Mouse (Mus musculus): ENCODE measurements around the gene Lrrc4b.
A peak's percentile ranks its signal among the peaks of the same experiment; 100 is the strongest.

The Lrrc4b gene

DNA sequence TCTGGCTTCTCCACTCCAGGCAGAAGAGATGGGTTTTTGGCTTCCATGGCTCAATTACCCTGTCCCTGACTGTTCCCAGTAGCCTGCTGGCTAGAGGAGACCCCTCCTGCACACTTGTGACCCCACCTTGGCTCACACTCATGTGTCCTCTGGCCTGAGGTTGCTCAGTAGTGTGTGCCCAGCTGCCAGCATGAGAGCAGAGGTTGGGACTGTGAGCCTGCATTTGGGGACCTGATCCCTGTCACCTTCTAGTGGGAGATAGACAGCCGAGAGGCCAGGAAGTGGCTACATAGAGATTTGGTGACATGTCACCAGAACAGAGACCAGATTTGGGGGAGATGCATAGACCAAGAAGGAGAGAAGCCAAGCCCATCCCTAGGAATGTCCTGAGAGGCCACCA, 8.4 kb downstream of the Lrrc4b start:
- DNase-seq = no peak

DNA sequence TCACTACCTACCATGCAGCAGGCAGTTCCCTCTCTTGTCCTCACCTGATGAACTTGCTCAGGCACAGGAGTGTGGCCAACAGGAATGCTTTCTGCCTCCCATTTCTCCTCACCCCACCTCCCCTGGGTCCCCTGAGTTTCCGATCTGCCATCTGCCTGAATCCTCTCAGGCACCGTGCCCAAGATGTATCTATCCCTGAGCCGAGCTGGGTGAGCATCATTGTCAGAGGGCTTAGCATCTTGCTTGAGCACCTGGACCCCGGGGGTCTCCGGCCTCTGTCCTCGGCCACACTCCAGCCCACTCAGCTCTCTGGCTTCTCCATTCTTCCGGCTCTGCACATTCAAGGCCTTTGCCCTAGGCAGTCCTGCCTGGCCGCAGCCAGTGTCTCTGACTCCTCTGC, 9.1 kb downstream of the Lrrc4b start:
- DNase-seq = no peak

DNA sequence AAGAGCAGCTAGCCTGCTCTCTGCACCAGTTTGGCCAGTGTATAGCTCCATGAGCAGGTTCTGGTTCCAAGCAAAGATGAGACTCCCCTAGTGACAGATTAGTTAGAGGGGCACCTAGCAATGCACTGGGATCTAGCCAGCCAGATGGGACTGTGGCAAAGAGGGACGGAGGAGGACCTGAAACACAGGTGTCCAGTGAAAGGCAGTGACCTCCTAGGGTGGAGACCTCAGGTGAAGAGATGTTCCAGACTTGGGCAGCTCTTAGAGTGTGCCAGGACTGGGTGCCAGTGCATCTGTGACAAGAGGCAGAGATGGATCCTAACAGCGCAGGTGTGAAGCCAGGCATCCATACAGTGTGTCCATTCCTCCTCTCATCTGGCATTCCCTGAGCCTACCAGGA, 10.9 kb downstream of the Lrrc4b start:
- DNase-seq = no peak

DNA sequence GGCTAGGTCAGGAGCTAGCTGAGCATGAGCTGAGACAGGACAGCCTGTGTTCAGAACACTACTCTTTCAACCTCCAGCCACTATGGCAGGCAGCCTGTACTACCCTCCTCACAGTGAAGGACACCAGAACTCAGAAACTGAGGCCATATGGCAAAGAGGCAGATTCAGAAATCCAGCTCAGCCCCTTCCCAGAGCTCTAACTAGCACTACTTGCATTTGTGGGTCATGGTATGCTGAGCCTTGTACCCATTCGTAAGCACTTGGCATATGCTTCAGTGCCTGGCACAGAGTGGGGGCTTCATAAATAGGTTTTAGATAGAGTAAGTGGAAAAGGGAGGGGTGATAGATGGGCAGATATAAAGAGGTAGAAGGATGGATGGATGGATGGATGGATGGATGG, 11.7 kb downstream of the Lrrc4b start:
- DNase-seq = no peak

DNA sequence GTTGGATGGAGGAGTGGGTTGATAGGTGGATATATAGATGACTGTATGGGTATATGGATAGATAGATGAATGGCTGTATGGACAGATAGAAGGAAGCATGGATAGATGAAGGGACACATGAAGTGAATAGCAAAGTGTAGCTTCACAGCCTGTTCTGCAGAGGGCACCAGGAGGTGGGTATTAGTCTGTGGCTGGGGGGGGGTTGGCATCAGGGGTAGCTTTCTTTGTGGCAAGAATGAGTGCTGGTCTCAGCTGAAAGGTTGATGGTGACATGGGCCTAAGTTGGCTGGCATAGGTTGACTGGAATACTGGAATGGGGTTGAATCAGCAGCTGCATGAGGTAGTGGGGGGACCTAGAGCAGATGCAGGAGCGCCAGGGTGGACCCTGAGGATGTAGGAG, 12.4 kb downstream of the Lrrc4b start:
- no peak for DNase-seq

DNA sequence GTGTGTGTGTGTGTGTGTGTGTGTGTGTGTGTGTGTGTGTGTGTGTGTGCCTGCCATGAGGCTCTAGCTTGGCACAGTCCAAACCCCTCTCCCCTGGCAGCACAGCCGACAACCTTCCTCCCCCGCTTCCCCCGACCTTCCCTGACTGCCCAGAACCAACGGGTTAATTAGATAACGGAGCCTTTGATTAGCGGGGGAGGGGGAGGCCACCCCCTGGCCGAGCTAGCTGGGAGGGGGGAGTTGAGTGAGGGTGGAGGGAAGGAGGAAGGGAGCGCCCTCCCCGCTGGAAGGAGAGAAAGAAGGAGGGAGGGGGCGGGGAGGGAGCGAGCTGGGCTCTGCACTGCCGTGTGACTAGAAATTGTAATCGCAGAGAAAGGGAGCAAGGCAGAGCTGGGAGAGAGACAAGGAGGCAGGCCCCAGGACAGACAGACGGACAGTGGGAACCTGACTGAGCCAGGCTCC, 12.9 kb downstream of the Lrrc4b start:
- DNase-seq = peak in 1 of 2 experiments; percentile 47

DNA sequence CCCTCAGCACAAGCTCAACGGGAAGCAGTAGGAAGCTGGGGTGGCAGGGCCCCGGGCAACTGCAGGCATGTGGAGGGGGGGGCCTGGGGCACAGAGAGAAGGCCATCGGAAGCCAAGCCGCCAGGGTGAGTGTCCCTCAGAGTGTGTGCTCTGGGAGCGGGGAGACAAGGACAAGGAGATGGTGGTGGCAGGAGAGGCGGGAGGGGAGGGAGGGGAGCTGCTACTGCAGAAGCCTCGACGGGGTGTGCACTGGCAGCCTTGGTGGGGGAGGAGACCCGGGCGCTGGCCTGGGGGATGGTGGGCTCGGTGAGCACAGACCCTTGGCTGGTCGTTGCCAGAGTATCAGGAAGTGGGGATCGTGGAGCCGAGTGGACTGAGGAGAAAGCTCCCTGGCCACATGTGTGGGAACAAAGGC, 13.6 kb downstream of the Lrrc4b start:
- peak in 1 of 2 experiments; percentile 22 for DNase-seq

- DNase-seq = peak in 1 of 2 experiments; percentile 34
Observed at GRCm38 (mm10) chr7:44443268-44444173, 14.7 kb downstream of the Lrrc4b start.

DNA sequence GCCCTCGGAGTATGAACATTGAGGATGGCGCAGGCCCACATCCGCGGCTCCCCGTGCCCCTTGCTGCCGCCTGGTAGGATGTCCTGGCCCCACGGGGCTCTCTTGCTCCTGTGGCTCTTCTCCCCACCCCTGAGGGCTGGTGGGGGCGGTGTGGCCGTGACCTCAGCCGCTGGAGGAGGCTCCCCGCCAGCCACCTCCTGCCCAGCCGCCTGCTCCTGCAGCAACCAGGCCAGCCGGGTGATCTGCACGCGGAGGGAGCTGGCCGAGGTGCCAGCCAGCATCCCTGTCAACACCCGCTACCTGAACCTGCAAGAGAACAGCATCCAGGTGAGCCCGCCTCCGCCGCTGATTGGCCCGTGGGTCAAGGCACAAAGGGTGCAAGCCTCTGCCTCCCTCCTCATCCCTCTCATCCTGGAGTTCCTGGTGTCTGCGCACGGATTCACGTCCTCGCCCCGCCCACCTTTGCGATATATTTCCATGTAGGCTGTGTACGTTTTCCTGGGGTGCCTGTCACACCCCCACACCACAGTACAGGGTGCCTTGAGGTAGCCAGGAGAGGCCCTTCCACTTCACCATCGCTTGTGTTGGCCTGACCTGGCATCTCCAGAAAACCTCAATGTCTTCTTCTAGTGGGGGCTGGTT, 16.2 kb downstream of the Lrrc4b start:
- peak in 1 of 2 experiments; percentile 25 for DNase-seq

- no peak for DNase-seq
Observed at GRCm38 (mm10) chr7:44445528-44445923, 16.7 kb downstream of the Lrrc4b start.

DNA sequence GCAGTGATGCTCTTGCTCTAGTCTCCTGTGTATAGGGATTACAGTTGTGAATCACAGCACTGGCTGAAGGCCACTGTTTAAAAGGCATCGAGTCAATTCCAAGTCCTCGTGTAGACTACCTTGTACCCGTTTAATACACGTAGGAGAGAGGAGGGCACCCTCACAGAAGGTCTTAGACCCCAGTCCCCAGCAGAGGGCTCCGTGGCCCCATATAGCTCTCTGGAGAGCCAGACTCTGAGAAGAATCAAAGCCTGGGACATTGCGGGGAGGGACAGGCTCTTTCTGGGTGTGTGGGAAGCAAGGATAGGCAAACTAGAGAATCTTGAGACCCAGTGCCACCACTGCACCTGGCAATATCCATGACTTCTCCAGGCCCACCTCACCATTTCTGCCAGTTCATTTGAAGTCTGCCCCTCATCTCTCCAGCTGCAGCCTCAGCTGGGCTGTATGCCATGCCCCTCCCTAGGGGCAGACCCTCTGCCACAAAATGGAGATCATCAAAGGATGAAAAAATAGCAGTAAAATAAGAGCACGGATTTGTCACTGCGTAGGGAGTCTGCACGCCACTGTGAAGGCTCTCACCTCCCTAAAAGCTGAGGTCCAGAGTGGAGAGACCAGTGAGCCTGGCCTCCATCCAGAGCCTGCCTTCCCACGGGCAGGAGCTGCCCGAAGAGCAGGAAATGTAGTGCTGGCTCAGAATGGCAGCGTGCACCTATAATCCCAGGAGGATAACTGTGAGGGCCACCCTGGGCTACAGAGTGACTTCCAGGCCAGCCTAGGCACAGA, 17.4 kb downstream of the Lrrc4b start:
- DNase-seq = no peak

- no peak for DNase-seq
Observed at GRCm38 (mm10) chr7:44453256-44453655, 24.4 kb downstream of the Lrrc4b start.

DNA sequence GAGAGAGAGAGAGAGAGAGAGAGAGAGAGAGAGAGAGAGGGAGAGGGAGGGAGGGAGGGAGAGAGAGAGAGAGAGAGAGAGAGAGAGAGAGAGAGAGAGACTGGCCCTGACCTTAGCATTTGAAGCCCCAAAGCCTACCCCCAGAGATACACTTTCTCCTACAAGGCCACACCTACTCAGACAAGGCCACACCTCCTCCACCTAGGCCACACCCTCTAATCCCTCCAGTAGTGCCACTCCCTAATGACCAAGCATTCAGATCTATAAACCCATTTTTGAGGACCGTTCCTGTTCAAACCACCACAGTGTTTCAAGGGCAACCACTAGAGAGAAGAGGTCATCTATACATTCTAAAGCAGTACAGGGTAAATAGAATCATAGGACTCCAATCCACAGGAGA, 27.5 kb downstream of the Lrrc4b start:
- no peak for DNase-seq

DNA sequence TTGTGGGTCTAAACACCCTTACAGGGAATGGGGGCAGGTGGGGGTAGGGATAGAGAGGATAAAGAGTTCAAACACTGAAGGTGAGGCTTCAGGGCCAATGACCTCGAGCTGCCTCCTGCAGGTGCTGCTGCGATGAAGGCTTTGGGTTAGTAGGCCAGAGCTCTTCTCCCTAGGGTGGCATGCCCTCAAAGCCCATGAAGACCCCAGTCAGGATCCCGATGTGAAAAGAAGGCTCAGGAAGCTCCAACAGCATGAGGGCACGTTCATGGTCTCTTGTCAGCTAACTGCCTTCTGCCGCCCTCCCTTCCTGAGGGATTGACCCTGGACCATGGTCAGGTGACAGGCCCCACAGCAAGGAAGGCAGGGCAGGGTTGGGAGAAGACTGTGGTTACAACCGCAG, 31.2 kb downstream of the Lrrc4b start:
- no peak for DNase-seq

DNA sequence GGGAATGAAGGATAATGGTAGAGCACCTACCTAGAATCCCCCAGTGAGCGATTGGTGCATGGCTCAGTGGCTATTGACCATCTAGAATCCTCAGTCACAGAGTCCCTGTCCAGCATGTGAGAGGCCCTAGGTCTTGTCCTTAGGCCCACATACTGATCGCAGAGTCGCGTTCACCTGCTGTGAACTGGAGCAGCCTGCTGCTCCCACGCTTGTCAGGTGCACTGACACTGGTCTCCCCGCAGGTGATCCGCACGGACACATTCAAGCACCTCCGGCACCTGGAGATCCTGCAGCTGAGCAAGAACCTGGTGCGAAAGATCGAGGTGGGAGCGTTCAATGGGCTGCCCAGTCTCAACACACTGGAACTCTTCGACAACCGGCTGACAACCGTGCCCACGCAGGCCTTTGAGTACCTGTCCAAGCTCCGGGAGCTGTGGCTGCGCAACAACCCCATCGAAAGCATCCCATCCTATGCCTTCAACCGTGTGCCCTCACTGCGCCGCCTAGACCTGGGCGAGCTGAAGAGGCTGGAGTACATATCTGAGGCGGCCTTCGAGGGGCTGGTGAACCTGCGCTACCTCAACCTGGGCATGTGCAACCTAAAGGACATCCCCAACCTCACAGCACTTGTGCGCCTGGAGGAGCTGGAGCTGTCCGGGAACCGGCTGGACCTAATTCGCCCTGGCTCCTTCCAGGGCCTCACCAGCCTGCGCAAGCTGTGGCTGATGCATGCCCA, 32.1 kb downstream of the Lrrc4b start:
- no peak for DNase-seq

DNA sequence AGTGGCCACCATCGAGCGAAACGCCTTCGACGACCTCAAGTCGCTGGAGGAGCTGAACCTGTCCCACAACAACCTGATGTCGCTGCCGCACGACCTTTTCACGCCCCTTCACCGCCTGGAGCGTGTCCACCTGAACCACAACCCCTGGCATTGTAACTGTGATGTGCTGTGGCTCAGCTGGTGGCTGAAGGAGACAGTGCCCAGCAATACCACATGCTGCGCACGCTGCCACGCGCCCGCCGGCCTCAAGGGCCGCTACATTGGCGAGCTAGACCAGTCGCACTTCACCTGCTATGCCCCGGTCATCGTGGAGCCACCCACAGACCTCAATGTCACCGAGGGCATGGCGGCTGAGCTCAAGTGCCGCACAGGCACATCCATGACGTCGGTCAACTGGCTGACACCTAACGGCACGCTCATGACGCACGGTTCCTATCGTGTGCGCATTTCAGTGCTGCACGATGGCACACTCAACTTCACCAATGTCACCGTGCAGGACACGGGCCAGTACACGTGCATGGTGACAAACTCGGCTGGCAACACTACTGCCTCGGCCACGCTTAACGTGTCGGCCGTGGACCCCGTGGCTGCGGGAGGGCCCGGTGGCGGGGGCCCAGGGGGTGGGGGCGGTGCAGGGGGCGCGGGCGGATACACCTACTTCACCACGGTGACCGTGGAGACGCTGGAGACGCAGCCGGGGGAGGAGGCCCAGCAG, 32.8 kb downstream of the Lrrc4b start:
- DNase-seq = no peak

DNA sequence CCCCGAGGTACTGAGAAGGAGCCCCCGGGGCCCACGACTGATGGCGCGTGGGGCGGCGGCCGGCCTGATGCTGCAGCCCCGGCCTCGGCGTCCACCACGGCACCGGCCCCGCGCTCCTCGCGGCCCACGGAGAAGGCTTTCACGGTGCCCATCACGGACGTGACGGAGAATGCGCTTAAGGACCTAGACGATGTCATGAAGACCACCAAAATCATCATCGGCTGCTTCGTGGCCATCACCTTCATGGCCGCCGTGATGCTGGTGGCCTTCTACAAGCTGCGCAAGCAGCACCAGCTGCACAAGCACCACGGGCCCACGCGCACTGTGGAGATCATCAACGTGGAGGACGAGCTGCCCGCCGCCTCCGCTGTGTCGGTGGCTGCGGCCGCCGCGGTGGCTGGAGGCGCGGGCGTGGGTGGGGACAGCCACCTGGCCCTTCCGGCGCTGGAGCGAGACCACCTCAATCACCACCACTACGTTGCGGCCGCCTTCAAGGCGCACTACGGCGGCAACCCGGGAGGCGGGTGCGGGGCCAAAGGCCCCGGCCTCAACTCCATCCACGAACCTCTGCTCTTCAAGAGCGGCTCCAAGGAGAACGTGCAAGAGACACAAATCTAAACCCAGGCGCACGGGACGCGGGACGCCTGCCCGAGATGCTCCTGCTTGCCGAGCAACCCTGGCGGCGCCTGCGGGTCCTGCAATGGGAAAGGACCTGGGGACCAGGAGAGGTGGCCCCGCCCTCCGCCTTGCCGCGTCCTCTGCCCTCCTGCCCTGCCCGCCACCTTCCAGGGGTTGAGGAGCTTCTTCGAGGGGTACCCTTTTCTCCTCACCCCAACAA, 33.6 kb downstream of the Lrrc4b start:
- DNase-seq = peak; percentile 79 to 84

GRCm38 (mm10) chr7:44463056-44463425, 34.2 kb downstream of the Lrrc4b start:
- DNase-seq = no peak

GRCm38 (mm10) chr7:44463556-44464225, 34.9 kb downstream of the Lrrc4b start:
- no peak for DNase-seq

- no peak for DNase-seq
Observed at GRCm38 (mm10) chr7:44464511-44464910, 35.7 kb downstream of the Lrrc4b start.

Measured in kidney, postnatal 4 days (tissue).